Comparison of ENCODE assay signal across 26 mouse cellular contexts in the genomic region with DNA sequence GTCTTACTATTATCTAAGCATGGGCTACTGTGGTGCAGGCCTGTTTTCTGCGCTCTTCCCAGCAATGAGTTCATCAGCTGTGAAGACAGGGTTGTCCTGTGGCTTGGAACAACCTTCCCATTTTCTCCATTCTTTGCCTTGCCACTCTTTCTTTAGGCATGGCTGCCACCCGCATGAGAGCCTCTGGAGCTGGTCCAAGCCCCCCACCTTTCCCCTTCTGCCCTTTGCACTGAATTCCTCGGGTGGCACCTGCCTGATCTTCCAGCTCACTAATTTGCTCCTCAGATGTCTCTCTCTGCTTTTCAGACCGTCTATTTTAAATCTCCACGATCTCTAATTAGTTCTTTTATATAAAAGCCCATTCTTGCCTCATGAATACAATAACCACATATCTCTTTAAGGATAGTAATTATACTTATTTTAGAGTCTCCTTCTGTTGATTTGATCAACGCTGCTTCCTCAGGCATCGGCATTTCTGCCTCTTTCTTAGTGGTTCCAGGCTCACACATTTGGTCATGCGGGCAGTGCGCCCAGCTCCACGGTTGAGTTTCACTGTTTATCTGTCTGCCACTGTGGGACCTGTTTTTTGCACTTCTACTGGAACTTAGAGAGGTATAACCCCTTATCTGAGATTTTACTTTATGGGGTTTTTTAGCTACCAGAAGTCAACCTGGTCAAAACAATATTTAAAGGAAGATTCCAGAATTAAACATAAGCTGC. TPM values are rescaled to one million over a fixed set of nuclear protein-coding genes. Genes with fewer than 3 reads are reported as not detected.
A peak's percentile ranks its signal among the peaks of the same experiment; 100 is the strongest.
DNase-seq lines count a peak whose midpoint lies in the region; ATAC-seq lines count a peak whose summit lies in the region.
"Had no signal": no experiment of that assay in that cellular context is flagged by ENCODE, and none has a peak within 500 bp of the region (broad histone marks: within the 10 kb centered on the region; RNA-seq: fewer than 3 reads in every experiment).

No protein-coding gene starts in this region.

- no peak overlapping the region for H3K4me3 ChIP-seq in kidney, embryonic 16.5 days (ENCODE audit: low read length)
- H3K4me3 ChIP-seq: forebrain, embryonic 13.5 days; heart, embryonic 10.5 days; heart, embryonic 15.5 days; midbrain, embryonic 13.5 days; neural tube, embryonic 13.5 days; stomach, embryonic 15.5 days had no signal

- no peaks in the 10 kb centered on the region for H3K9me3 ChIP-seq in kidney, embryonic 16.5 days (ENCODE audit: low read length)
- H3K9me3 ChIP-seq: forebrain, embryonic 13.5 days; heart, embryonic 10.5 days; heart, embryonic 15.5 days; midbrain, embryonic 13.5 days; neural tube, embryonic 13.5 days; stomach, embryonic 15.5 days had no signal

- no peak for ATAC-seq in kidney, embryonic 16.5 days (ENCODE audit: low FRiP score, low TSS enrichment)
- ATAC-seq: CD4-positive, CD25-positive, alpha-beta regulatory T cell, adult 4 months; forebrain, embryonic 13.5 days; hindbrain, embryonic 16.5 days; midbrain, embryonic 13.5 days had no signal

- H3K27ac ChIP-seq in kidney, embryonic 16.5 days (ENCODE audit: low read length): no peak overlapping the region
- H3K27ac ChIP-seq: forebrain, embryonic 13.5 days; heart, embryonic 10.5 days; heart, embryonic 15.5 days; liver, embryonic 14.5 days; macrophage; midbrain, embryonic 13.5 days; neural tube, embryonic 13.5 days; stomach, embryonic 15.5 days had no signal

- no peaks in the 10 kb centered on the region for H3K27me3 ChIP-seq in kidney, embryonic 16.5 days (ENCODE audit: insufficient read depth, low read length)
- H3K27me3 ChIP-seq: forebrain, embryonic 13.5 days; heart, embryonic 15.5 days; midbrain, embryonic 13.5 days; neural tube, embryonic 13.5 days; stomach, embryonic 15.5 days had no signal

- 72% methylated on average over 10 of the region's 10 CpGs for WGBS in kidney, embryonic 16.5 days

- no peak overlapping the region for H3K4me2 ChIP-seq in kidney, embryonic 16.5 days (replicated peaks; ENCODE audit: low read depth, low read length)
- H3K4me2 ChIP-seq: forebrain, embryonic 13.5 days; heart, embryonic 15.5 days; midbrain, embryonic 13.5 days; neural tube, embryonic 13.5 days; stomach, embryonic 15.5 days had no signal

- peak; percentile 66 for DNase-seq in kidney, adult 11 months
- DNase-seq in right cerebral cortex, postnatal 4 days: peak; percentile 30
- DNase-seq in right cerebral cortex, adult 2 months (ENCODE audit: low spot score in 2 of 2): no peak
- DNase-seq in kidney, postnatal 25 days: peak; percentile 73 to 85
- no peak for DNase-seq in adrenal gland, postnatal 25 days
- DNase-seq in ovary, postnatal 10 days (ENCODE audit: low spot score): no peak
- DNase-seq: adrenal gland, postnatal 36 days; cerebellum, adult 9-10 months; gastrocnemius, postnatal 25 days; layer of hippocampus, postnatal 36 days; liver; lung, adult 2 months; lung, postnatal 10 days had no signal

- H3K4me1 ChIP-seq in kidney, embryonic 16.5 days (ENCODE audit: insufficient read depth, low read length): no peaks in the 10 kb centered on the region
- H3K4me1 ChIP-seq: heart, embryonic 15.5 days; stomach, embryonic 15.5 days had no signal

- H3K36me3 ChIP-seq in kidney, embryonic 16.5 days (ENCODE audit: insufficient read depth, low read length): no peaks in the 10 kb centered on the region
- H3K36me3 ChIP-seq: heart, embryonic 10.5 days; heart, embryonic 15.5 days; midbrain, embryonic 13.5 days; neural tube, embryonic 13.5 days; stomach, embryonic 15.5 days had no signal

- H3K9ac ChIP-seq in kidney, embryonic 16.5 days (replicated peaks; ENCODE audit: low read length): no peak overlapping the region
- H3K9ac ChIP-seq: forebrain, embryonic 13.5 days; heart, embryonic 15.5 days; liver, embryonic 14.5 days; midbrain, embryonic 13.5 days; neural tube, embryonic 13.5 days; stomach, embryonic 15.5 days had no signal

RNA-seq across cellular contexts. Expression of a gene that starts 10.4 kb away (rescaled TPM):
- polyA plus RNA-seq in kidney, embryonic 16.5 days (2015; fragmentation: Nextera tagmentation; extraction: Ambion mirVana): 3.0 and 7.1 TPM in 2 replicates
- total RNA-seq in adrenal gland, postnatal 25 days (2021): 324 and 373 TPM in 2 replicates
- total RNA-seq: common myeloid progenitor, adult 5-6 weeks; gastrocnemius, postnatal 25 days; megakaryocyte-erythroid progenitor cell, adult 5-6 weeks had no signal
- polyA plus RNA-seq: CD4-positive, CD25-positive, alpha-beta regulatory T cell, adult 4 months; forebrain, embryonic 13.5 days; liver, embryonic 14.5 days; macrophage had no signal

RNA-seq across cellular contexts. Expression of a gene that starts 12.3 kb away (rescaled TPM):
- 0.08 and 0.14 TPM in 2 replicates for polyA plus RNA-seq in kidney, embryonic 16.5 days (2015; fragmentation: Nextera tagmentation; extraction: Ambion mirVana)
- total RNA-seq in adrenal gland, postnatal 25 days (2021): 1.6 and 2.3 TPM in 2 replicates
- total RNA-seq: common myeloid progenitor, adult 5-6 weeks; gastrocnemius, postnatal 25 days; megakaryocyte-erythroid progenitor cell, adult 5-6 weeks had no signal
- polyA plus RNA-seq: CD4-positive, CD25-positive, alpha-beta regulatory T cell, adult 4 months; macrophage had no signal

Comparison
In these comparisons a context has a peak if more than half of its experiments do, and no peak if none do; other contexts are left out.
1. DNase-seq: peak in kidney, adult 11 months (single experiment), right cerebral cortex, postnatal 4 days (single experiment) and kidney, postnatal 25 days (2 of 2); none in right cerebral cortex, adult 2 months (0 of 2), adrenal gland, postnatal 25 days (single experiment) and ovary, postnatal 10 days (single experiment).